Mouse (Mus musculus) olfactory bulb, adult 2 months (tissue): ENCODE measurements around the gene Pcyt1b. TPM values are rescaled to one million over a fixed set of nuclear protein-coding genes. Genes with fewer than 3 reads are reported as not detected.

Experiments
- H3K27ac ChIP-seq: fragments of 200-500 bp; 2 replicates; pipeline ENCODE4 v1.5.1; 2012; ENCODE audit warnings: low read depth, low read length; ENCODE audit not compliant: insufficient read depth
- H3K4me1 ChIP-seq: fragments of 200-500 bp; 2 replicates; pipeline ENCODE4 v1.6.1; 2012; ENCODE audit warnings: low read length; ENCODE audit not compliant: control insufficient read depth, insufficient read depth
- H3K4me3 ChIP-seq: fragments of 200-500 bp; 2 replicates; pipeline ENCODE4 v1.5.1; 2012; ENCODE audit warnings: mild to moderate bottlenecking, low read depth, low read length, moderate library complexity; ENCODE audit not compliant: insufficient read depth
- CTCF ChIP-seq: fragments of 200-500 bp; IDR thresholded peaks from 2 replicates; pipeline ENCODE4 v1.5.1; 2012; ENCODE audit warnings: low read depth, mild to moderate bottlenecking, low read length, moderate library complexity; ENCODE audit not compliant: insufficient read depth
- POLR2A ChIP-seq: fragments of 200-500 bp; IDR thresholded peaks from 2 replicates; pipeline ENCODE4 v1.6.1; 2012; ENCODE audit warnings: mild to moderate bottlenecking, low read depth, low read length, moderate library complexity; ENCODE audit not compliant: insufficient read depth
- WGBS: fragments of 180-500 bp; shearing (Covaris S2); methylation state at CpG from one replicate; pipeline ENCODE4 v1.1.7; 2018; 5-methylcytosine and 5-hydroxymethylcytosine counted together
- polyA plus RNA-seq: library from polyadenylated mRNA; stranded (reverse); fragments of >200 nt; gene quantifications from 2 replicates; pipeline ENCODE4 v1.2.4, GENCODE M21; 2012; ENCODE audit warnings: low replicate concordance; ENCODE audit not compliant: missing spikeins, insufficient read depth, insufficient read length

The Pcyt1b gene
- polyA plus RNA-seq, result not detected in 2 replicates

DNA sequence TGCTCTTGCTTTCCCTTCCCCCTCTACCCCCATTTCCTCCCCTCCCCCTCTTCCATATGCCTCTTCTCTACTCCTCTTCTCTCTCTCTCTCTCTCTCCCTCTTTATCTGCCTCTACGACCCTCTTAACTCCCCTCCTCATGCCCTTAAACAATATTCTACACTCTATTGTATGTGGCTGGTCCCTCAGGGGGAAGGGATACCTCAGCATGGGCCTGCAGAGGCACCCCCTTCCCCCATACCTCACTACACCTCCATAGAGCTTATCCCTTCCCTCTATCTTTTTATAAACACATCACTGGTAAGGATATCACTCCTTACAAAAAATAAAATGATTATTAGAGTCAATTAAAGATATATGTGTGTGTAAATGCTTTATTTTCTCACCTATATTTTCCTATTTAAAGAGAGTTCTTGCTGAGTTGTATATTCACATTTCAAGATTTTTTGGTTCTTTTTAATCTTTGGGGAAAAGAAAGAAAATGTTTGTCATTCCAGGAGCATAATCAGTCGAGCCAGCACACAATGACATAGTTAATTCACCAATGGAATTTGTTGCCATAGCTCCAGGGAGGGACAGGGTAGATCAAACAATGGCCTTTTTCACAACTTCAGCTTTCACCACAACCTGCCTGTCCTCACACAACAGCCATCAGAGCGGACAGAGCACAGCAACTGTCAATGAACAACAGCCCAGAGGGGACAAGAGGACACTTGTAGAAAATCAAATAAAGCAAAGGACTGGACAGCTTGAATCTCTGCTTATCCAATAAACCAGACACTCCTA, at the start of gene Pcyt1b:
Gene Pcyt1b, plus strand, starts transcription at position 646 of the 785 bp plus-strand sequence.
- Histone ChIP-seq H3K4me3 (no peak within 1 kb of the TSS), H3K4me1 (no peaks in the 10 kb centered on the region), H3K27ac (no peak within 1 kb of the TSS)
- TF ChIP-seq CTCF (no peak), POLR2A (no peak)
- WGBS, result 35% methylated on average over 3 of the region's 3 CpGs

DNA sequence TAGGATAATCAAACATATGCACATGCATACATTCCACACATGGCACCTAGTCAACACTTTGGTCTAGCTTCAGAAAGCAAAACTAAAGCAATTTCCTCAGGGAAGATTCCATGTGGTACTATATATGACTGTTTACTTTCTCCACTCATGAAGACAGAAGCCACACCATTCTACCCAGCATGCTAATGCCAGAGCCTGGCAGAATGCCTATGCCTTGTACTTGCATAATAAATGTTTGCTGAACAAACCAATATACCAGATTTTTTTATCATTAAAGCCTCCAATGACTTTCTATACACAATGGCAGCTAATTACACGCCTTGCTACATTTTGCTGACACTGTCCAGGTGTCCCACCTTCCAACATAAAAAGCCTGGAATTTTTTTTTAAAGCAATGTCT, 24.4 kb upstream of the Pcyt1b start:
- WGBS, result 38% methylated on average over 1 of the region's 1 CpGs
- TF ChIP-seq CTCF (no peak), POLR2A (no peak)
- Histone ChIP-seq H3K4me1 (no peaks in the 10 kb centered on the region), H3K27ac (no peak overlapping the region), H3K4me3 (no peak overlapping the region)

DNA sequence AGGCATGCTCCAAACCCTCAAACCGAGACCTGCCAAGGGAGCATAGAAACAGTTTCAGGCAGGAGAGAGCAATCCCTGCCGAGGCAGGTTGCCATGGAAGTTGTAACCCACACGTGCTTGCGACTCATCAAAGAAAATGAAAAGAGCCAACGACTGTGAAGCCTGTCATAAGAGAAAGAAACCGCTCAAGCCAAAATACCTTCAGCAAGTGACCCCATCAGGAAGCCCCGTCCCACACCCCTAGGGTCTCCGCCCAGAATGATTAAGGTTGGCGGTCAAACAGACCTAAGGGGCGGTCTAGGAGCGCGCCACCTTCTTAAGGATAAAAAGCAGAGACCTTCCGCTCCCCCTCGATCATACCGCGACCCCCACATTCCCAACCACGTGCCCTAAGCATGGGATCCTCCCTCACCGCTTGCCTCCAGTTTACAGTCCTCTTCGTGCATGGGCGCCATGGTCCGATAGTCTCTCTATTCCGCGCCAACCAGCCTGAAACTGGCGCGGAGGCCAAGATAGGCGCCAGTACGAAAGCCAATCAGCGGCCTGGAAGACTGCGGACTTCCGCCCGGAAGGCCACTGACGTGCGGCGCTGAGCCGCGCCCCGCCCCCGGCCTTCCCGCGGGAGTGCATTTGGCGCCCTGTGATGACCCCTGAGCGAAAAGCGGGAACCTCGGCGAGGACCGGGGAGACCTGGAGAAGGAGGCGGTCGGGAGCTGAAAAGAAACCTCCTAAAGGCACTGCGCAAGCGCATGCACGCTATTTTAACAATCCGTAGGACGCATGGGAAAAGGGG, 22.8 kb upstream of the Pcyt1b start, which contains the start of gene Pola1:
Gene Pola1, minus strand, starts transcription at position 499 of the 793 bp plus-strand sequence.
- 15% methylated on average over 53 of the region's 53 CpGs for WGBS
- TF ChIP-seq CTCF, result no peak
- no peak for TF ChIP-seq POLR2A
- H3K27ac ChIP-seq, result peak within 1 kb of the TSS; percentile 51; the same call in 1 of the 2 replicates

DNA sequence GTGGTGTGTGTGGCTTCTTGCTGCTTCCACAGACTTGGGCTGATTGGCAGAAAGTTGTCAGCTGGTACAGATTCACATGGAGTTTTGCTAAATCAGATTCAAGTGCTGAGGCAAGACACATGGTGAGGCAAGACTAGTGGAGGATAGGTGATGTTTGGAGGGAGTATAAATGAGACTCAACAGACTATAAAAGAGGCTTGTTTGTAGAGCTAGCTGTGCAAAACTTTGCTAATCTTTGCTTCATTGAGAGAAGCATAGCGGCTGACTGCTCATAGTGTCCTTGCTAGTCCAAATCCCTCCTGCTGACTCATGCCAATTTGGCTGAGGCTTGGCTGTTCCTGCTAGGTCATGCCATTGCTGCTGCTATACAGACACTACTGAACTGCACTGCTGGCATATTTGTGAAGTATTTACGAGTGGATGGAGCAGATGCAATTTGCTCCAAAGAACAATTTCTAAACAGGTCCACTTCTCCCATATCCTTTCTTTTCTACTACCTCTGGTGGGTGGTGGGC, 19.7 kb upstream of the Pcyt1b start:
- TF ChIP-seq CTCF (no peak), POLR2A (no peak)
- Histone ChIP-seq H3K4me1 (no peaks in the 10 kb centered on the region), H3K27ac (no peak overlapping the region), H3K4me3 (no peak overlapping the region)
- WGBS, result 54% methylated on average over 2 of the region's 2 CpGs

More for the DNA sequence above, 22.8 kb upstream of the Pcyt1b start, which contains the start of gene Pola1:
- Histone ChIP-seq H3K4me3 (peak within 1 kb of the TSS; percentile 71), H3K4me1 (no peaks in the 10 kb centered on the region)

- no peak overlapping the region for H3K27ac ChIP-seq
- 87% methylated on average over 3 of the region's 3 CpGs for WGBS
- TF ChIP-seq CTCF (no peak), POLR2A (no peak)
- no peaks in the 10 kb centered on the region for H3K4me1 ChIP-seq
- H3K4me3 ChIP-seq, result no peak overlapping the region
Measured at GRCm38 (mm10) chrX:93643600-93643999, 11.1 kb upstream of the Pcyt1b start.

- no peak overlapping the region for H3K27ac ChIP-seq
- no peaks in the 10 kb centered on the region for H3K4me1 ChIP-seq
- TF ChIP-seq CTCF (no peak), POLR2A (no peak)
- no peak overlapping the region for H3K4me3 ChIP-seq
Measured at GRCm38 (mm10) chrX:93644022-93644421, 10.6 kb upstream of the Pcyt1b start.

GRCm38 (mm10) chrX:93650738-93651137, 3.9 kb upstream of the Pcyt1b start:
- WGBS, result 97% methylated on average over 2 of the region's 2 CpGs
- H3K27ac ChIP-seq, result no peak overlapping the region
- H3K4me3 ChIP-seq, result no peak overlapping the region
- no peak for TF ChIP-seq POLR2A
- no peak for TF ChIP-seq CTCF
- H3K4me1 ChIP-seq, result no peaks in the 10 kb centered on the region

GRCm38 (mm10) chrX:93655153-93655552, 490 bp downstream of the Pcyt1b start:
- WGBS, result 80% methylated on average over 5 of the region's 5 CpGs
- H3K27ac ChIP-seq, result no peak overlapping the region
- H3K4me1 ChIP-seq, result no peaks in the 10 kb centered on the region
- no peak overlapping the region for H3K4me3 ChIP-seq
- no peak for TF ChIP-seq POLR2A

DNA sequence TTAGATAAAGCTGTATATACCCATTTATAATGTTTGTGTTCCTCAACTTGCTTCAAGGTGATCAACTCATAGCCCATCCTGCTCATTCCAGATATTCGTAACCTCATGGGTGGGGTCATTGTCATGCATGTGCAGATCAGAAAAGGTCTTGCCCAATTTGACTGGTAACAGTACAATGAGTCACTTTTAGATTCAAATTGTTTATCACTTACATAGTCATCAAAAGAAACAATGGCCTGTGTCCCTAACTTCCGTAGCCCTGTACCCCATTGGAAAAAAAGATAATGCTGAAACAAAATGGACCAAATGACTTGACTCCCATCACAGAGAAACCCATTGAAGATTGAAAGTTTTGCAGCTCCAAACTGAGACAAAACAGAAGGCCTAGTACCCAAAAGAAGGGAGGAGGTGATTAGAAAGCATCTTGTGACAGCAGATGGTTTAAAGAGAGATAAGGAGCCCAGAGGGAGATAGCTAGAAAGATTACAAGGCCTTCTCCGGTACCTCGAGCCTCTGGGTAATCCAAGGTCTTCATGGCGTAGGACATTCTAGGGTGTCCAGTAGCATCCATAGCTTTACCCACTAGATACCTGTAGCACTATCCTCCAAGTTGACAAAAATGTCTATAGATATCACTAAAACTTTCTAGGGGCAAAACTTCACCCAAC, 9.4 kb downstream of the Pcyt1b start:
- Histone ChIP-seq H3K4me1 (no peaks in the 10 kb centered on the region), H3K4me3 (no peak overlapping the region), H3K27ac (no peak overlapping the region)
- WGBS, result 92% methylated on average over 5 of the region's 5 CpGs
- TF ChIP-seq POLR2A, result no peak
- no peak for TF ChIP-seq CTCF
